ENCODE assay signal across 18 mouse cellular contexts in the genomic region with DNA sequence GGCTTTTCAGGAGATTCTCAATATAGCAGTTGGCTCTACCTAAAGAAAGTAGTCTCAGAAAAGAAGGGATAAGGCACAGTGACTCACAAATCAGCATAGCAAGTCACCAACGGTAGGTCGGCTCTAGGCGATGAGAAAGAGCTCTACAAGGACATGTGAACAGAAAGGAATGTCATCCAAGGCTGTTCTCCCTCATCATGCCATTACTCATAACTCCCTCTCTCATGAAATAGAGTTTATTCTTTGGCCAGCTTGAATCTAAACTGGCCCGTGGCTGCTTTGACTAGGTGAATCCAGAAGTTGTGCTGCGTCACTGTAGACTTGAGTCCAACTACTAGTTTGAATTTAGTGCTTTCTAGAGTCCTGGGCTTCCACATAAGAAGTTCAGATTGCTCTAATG.
A peak's percentile ranks its signal among the peaks of the same experiment; 100 is the strongest.
DNase-seq lines count a peak whose midpoint lies in the region; TF ChIP-seq lines count a peak whose summit lies in the region.
"Had no signal": no experiment of that assay in that cellular context is flagged by ENCODE, and none has a peak within 500 bp of the region (broad histone marks: within the 10 kb centered on the region; RNA-seq: fewer than 3 reads in every experiment).

No protein-coding gene starts in this region.

- no peak for TF ChIP-seq CTCF in layer of hippocampus, adult 2 months (conservative IDR thresholded peaks at IDR 0.05)

- no peak overlapping the region for H3K4me3 ChIP-seq in layer of hippocampus, adult 2 months
- H3K4me3 ChIP-seq: embryonic facial prominence, embryonic 10.5 days; embryonic facial prominence, embryonic 12.5 days; forebrain, embryonic 13.5 days; forebrain, embryonic 15.5 days had no signal

- H3K27ac ChIP-seq in layer of hippocampus, adult 2 months = no peak overlapping the region
- H3K27ac ChIP-seq: embryonic facial prominence, embryonic 10.5 days; embryonic facial prominence, embryonic 12.5 days; forebrain, embryonic 13.5 days; forebrain, embryonic 15.5 days had no signal

- peak; percentile 61 to 81 for DNase-seq in adrenal gland, adult (ENCODE audit: inconsistent age in 2 of 2, low spot score in 1 of 2)
- no peak for DNase-seq in adrenal gland, postnatal 25 days
- DNase-seq in 3T3-L1 (ENCODE audit: low read depth, low spot score) = peak; percentile 40
- peak; percentile 19 for DNase-seq in adrenal gland, postnatal 10 days
- peak; percentile 39 to 40 for DNase-seq in adrenal gland, postnatal 36 days
- DNase-seq in cerebellum, postnatal 4 days (ENCODE audit: low spot score in 2 of 2) = no peak
- DNase-seq in layer of hippocampus, adult 2 months (ENCODE audit: low spot score in 2 of 2) = no peak
- DNase-seq: cerebellum, adult 11 months; cerebellum, adult 18-20 months; cerebellum, adult 8-10 months; cerebellum, adult 9-11 months; cerebellum, postnatal 14 days; cerebellum, postnatal 36 days; forebrain, postnatal 0 days had no signal

Comparison
In these comparisons a context has a peak if more than half of its experiments do, and no peak if none do; other contexts are left out.
1. DNase-seq: peak in adrenal gland, adult (2 of 2), 3T3-L1 (single experiment), adrenal gland, postnatal 10 days (single experiment) and adrenal gland, postnatal 36 days (2 of 2); none in adrenal gland, postnatal 25 days (single experiment), cerebellum, postnatal 4 days (0 of 2) and layer of hippocampus, adult 2 months (0 of 2).